In genomic region chr2:148160997-148161396, GRCm38 (mm10) we compare ENCODE assay signal across 14 mouse cellular contexts.
"Had no signal": no experiment of that assay in that cellular context is flagged by ENCODE, and none has a peak within 500 bp of the region (broad histone marks: within the 10 kb centered on the region; RNA-seq: fewer than 3 reads in every experiment).

No protein-coding gene starts in this region.

- H3K4me3 ChIP-seq: liver, embryonic 13.5 days; midbrain, embryonic 12.5 days; myocyte had no signal

- DNase-seq: kidney, adult 2 months; kidney, postnatal 25 days; liver, embryonic 13.5 days; lung, adult 2 months; lung, postnatal 14 days; lung, postnatal 4 days; right cerebral cortex, postnatal 14 days; thymus, postnatal 25 days had no signal

- ATAC-seq: intestine, postnatal 0 days; midbrain, embryonic 16.5 days had no signal

- H3K27ac ChIP-seq: kidney, postnatal 0 days; liver, embryonic 13.5 days; midbrain, embryonic 12.5 days; stomach, postnatal 0 days had no signal
